Comparison of ENCODE assay signal across 8 mouse cellular contexts in genomic region chr4:129928124-129928751, GRCm38 (mm10). TPM values are rescaled to one million over a fixed set of nuclear protein-coding genes. Genes with fewer than 3 reads are reported as not detected.
DNase-seq lines count a peak whose midpoint lies in the region; ATAC-seq and TF ChIP-seq lines count a peak whose summit lies in the region.

No protein-coding gene starts in this region.

- H3K4me1 ChIP-seq in intestine, postnatal 0 days (replicated peaks; ENCODE audit: control insufficient read depth, insufficient read depth, low read length), result no peaks in the 10 kb centered on the region
- no peaks in the 10 kb centered on the region for H3K4me1 ChIP-seq in limb, embryonic 11.5 days (ENCODE audit: control insufficient read depth, insufficient read depth, low read length)
- 0 out of 2 replicates have a peak, but pooled peaks cover 6% of the 10 kb centered on the region for H3K4me1 ChIP-seq in midbrain, embryonic 14.5 days (ENCODE audit: control insufficient read depth, insufficient read depth, low read length)
- H3K4me1 ChIP-seq in spleen, adult 2 months (ENCODE audit: control insufficient read depth, insufficient read depth, insufficient read length), result peaks cover 23% of the 10 kb centered on the region; the same call in 1 of the 2 replicates

- no peak for TF ChIP-seq POLR2A in spleen, adult 2 months (IDR thresholded peaks at IDR 0.05; ENCODE audit: low read depth, low read length)

- H3K27ac ChIP-seq in intestine, postnatal 0 days (ENCODE audit: low read depth, low read length), result no peak overlapping the region
- H3K27ac ChIP-seq in limb, embryonic 11.5 days (replicated peaks; ENCODE audit: low read depth, low read length), result no peak overlapping the region
- H3K27ac ChIP-seq in midbrain, embryonic 14.5 days (replicated peaks; ENCODE audit: low read depth, low read length), result no peak overlapping the region
- H3K27ac ChIP-seq in spleen, adult 2 months (ENCODE audit: insufficient read depth, low read length), result no peak overlapping the region; the same call in 1 of the 2 replicates

- H3K4me2 ChIP-seq in intestine, postnatal 0 days (replicated peaks; ENCODE audit: low read depth), result peak overlapping the region; percentile 53
- peak overlapping the region; percentile 22 for H3K4me2 ChIP-seq in limb, embryonic 11.5 days (ENCODE audit: low read depth, severe bottlenecking)
- peak overlapping the region; percentile 37 for H3K4me2 ChIP-seq in midbrain, embryonic 14.5 days (ENCODE audit: low read length)

- H3K9ac ChIP-seq in intestine, postnatal 0 days (ENCODE audit: low read depth, low read length), result no peak overlapping the region
- H3K9ac ChIP-seq in limb, embryonic 11.5 days (ENCODE audit: low read length), result no peak overlapping the region
- H3K9ac ChIP-seq in midbrain, embryonic 14.5 days (replicated peaks; ENCODE audit: low read length), result no peak overlapping the region

- WGBS in intestine, postnatal 0 days, result 6% methylated on average over 19 of the region's 19 CpGs
- WGBS in limb, embryonic 11.5 days, result 8% methylated on average over 19 of the region's 19 CpGs
- WGBS in midbrain, embryonic 14.5 days, result 6% methylated on average over 19 of the region's 19 CpGs
- WGBS in spleen, adult 2 months, result under 1% methylated on average over 19 of the region's 19 CpGs

- H3K9me3 ChIP-seq in intestine, postnatal 0 days (ENCODE audit: control insufficient read depth), result no peaks in the 10 kb centered on the region
- H3K9me3 ChIP-seq in limb, embryonic 11.5 days (ENCODE audit: control insufficient read depth, low read length), result no peaks in the 10 kb centered on the region
- H3K9me3 ChIP-seq in midbrain, embryonic 14.5 days (ENCODE audit: control insufficient read depth, low read length), result no peaks in the 10 kb centered on the region

- DNase-seq in cerebellum, adult 11 months, result peak; percentile 53
- DNase-seq in embryo, embryonic 11.5 days (ENCODE audit: low read depth, low spot score), result peak; percentile 45
- DNase-seq in limb, embryonic 11.5 days (ENCODE audit: low spot score), result peak; percentile 91
- peak; percentile 84 for DNase-seq in midbrain, embryonic 14.5 days
- DNase-seq in spleen, adult 2 months (ENCODE audit: low read depth in 1 of 2, low spot score in 2 of 2), result peak; percentile 63 to 89

- H3K36me3 ChIP-seq in intestine, postnatal 0 days (ENCODE audit: control insufficient read depth, insufficient read depth), result no peaks in the 10 kb centered on the region
- no peaks in the 10 kb centered on the region for H3K36me3 ChIP-seq in limb, embryonic 11.5 days (ENCODE audit: control insufficient read depth, insufficient read depth, low read length)
- H3K36me3 ChIP-seq in midbrain, embryonic 14.5 days (ENCODE audit: control insufficient read depth, insufficient read depth, low read length), result no peaks in the 10 kb centered on the region
- H3K36me3 ChIP-seq in spleen, adult 2 months (ENCODE audit: control insufficient read depth, insufficient read depth, low read length), result no peaks in the 10 kb centered on the region

- peak; percentile 98 for TF ChIP-seq CTCF in intestine, postnatal 0 days (IDR thresholded peaks at IDR 0.05; ENCODE audit: low read depth)
- peak; percentile 96 for TF ChIP-seq CTCF in spleen, adult 2 months (IDR thresholded peaks at IDR 0.05; ENCODE audit: extremely low read depth, insufficient read depth, insufficient read length, insufficient replicate concordance)

- H3K4me3 ChIP-seq in intestine, postnatal 0 days (ENCODE audit: low read depth, low read length), result peak overlapping the region; percentile 4; the same call in 1 of the 2 replicates
- H3K4me3 ChIP-seq in limb, embryonic 11.5 days (ENCODE audit: low read depth, low read length), result no peak overlapping the region
- no peak overlapping the region for H3K4me3 ChIP-seq in midbrain, embryonic 14.5 days (replicated peaks; ENCODE audit: low read depth, low read length)
- H3K4me3 ChIP-seq in spleen, adult 2 months (ENCODE audit: extremely low read depth, insufficient read depth, insufficient read length), result peak overlapping the region; percentile 32; the same call in 1 of the 2 replicates

- H3K27me3 ChIP-seq in intestine, postnatal 0 days (replicated peaks; ENCODE audit: control insufficient read depth, insufficient read depth, low read length), result no peaks in the 10 kb centered on the region
- H3K27me3 ChIP-seq in limb, embryonic 11.5 days (ENCODE audit: control insufficient read depth, insufficient read depth, low read length), result no peaks in the 10 kb centered on the region
- H3K27me3 ChIP-seq in midbrain, embryonic 14.5 days (ENCODE audit: control insufficient read depth, insufficient read depth, low read length), result no peaks in the 10 kb centered on the region
- H3K27me3 ChIP-seq in spleen, adult 2 months (ENCODE audit: control insufficient read depth, insufficient read depth, low read length), result no peaks in the 10 kb centered on the region

- ATAC-seq in cerebellum, adult (ENCODE audit: insufficient number of reproducible peaks, low FRiP score, low TSS enrichment), result no peak
- ATAC-seq in granulocyte monocyte progenitor cell, adult 5-6 weeks (replicated peaks; ENCODE audit: poor library complexity, severe bottlenecking), result peak; percentile 68
- ATAC-seq in intestine, postnatal 0 days, result 0 out of 2 replicates have a peak, but pooled peaks have one; percentile 33
- 0 out of 2 replicates have a peak, but pooled peaks have one; percentile 51 for ATAC-seq in limb, embryonic 11.5 days (ENCODE audit: insufficient number of reproducible peaks, low FRiP score, low TSS enrichment, low read depth)
- ATAC-seq in midbrain, embryonic 14.5 days (ENCODE audit: low FRiP score, low TSS enrichment), result no peak

RNA-seq across cellular contexts. Expression of gene Spocd1, which starts 0.8 kb away (rescaled TPM):
- total RNA-seq in granulocyte monocyte progenitor cell, adult 5-6 weeks (2014; fragmentation: Nextera tagmentation), result 1.4 TPM in 1 of 2 replicates, not detected in the other
- not detected in 2 replicates for total RNA-seq in granulocyte monocyte progenitor cell, adult 5-6 weeks (2017)
- polyA plus RNA-seq in intestine, postnatal 0 days (2015; fragmentation: Nextera tagmentation; extraction: Ambion mirVana), result not detected in 2 replicates
- not detected in 2 replicates for polyA plus RNA-seq in limb, embryonic 11.5 days (2014; fragmentation: Nextera tagmentation; extraction: Ambion mirVana)
- polyA plus RNA-seq in midbrain, embryonic 14.5 days (2014; fragmentation: Nextera tagmentation; extraction: Ambion mirVana), result 0.16 TPM in 1 of 2 replicates, not detected in the other
- polyA plus RNA-seq in spleen, adult 2 months (2012; rRNA removed), result 0.07 and 0.11 TPM in 2 replicates

RNA-seq across cellular contexts. Expression of gene Adgrb2, which starts 56.4 kb away (rescaled TPM):
- total RNA-seq in granulocyte monocyte progenitor cell, adult 5-6 weeks (2014; fragmentation: Nextera tagmentation), result not detected in 2 replicates
- 0.13 TPM in 1 of 2 replicates, not detected in the other for total RNA-seq in granulocyte monocyte progenitor cell, adult 5-6 weeks (2017)
- 0.43 and 0.70 TPM in 2 replicates for polyA plus RNA-seq in intestine, postnatal 0 days (2015; fragmentation: Nextera tagmentation; extraction: Ambion mirVana)
- 1.2 and 1.5 TPM in 2 replicates for polyA plus RNA-seq in limb, embryonic 11.5 days (2014; fragmentation: Nextera tagmentation; extraction: Ambion mirVana)
- 15.9 and 16.9 TPM in 2 replicates for polyA plus RNA-seq in midbrain, embryonic 14.5 days (2014; fragmentation: Nextera tagmentation; extraction: Ambion mirVana)
- polyA plus RNA-seq in spleen, adult 2 months (2012; rRNA removed), result 4.0 and 6.4 TPM in 2 replicates

Comparison
In these comparisons a context has a peak if more than half of its experiments do, and no peak if none do; other contexts are left out.
1. ATAC-seq: peak in granulocyte monocyte progenitor cell, adult 5-6 weeks (single experiment), intestine, postnatal 0 days (single experiment) and limb, embryonic 11.5 days (single experiment); none in cerebellum, adult (single experiment) and midbrain, embryonic 14.5 days (single experiment).
2. H3K4me3 ChIP-seq: peak in intestine, postnatal 0 days (single experiment) and spleen, adult 2 months (single experiment); none in limb, embryonic 11.5 days (single experiment) and midbrain, embryonic 14.5 days (single experiment).
3. Peak in every context shown above with its lines, with median percentiles within 50 percentile points of each other: DNase-seq and H3K4me2 ChIP-seq.